Mouse (Mus musculus) adrenal gland, adult 8-10 months (tissue): ENCODE measurements at regions not wholly inside any gene's neighbourhood (a gene's known extent, or its start where the extent isn't known, plus 50 kb on each side); places are given as distances from the start of the nearest gene placed in this dataset.

Experiments
- DNase-seq: peaks from one replicate; pipeline ENCODE4 v3.0.0; 2022

- DNase-seq, result no peak
Measured at GRCm38 (mm10) chr13:26594313-26594712, 175.7 kb downstream of the Hdgfl1 start.

DNA sequence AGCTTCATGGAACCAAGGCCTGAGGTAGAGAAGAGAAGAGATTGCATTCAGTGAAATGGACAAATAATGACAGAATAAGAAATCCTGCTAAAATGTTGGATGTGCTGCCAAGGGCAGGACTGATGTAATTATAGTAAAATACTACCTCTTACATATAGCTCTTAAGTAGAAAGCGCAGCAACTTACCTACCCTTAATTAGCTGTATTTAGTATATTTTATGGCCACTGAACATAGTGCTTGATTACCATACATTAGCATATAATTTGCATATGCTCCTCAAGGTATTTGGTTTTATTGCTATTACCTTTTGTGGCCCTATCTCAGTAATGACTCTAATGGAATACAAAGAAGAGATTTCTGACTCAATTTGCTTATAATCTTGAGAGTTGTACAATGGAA lies 176.2 kb downstream of the Hdgfl1 start:
- no peak for DNase-seq

GRCm38 (mm10) chr13:26575890-26576543 lies 193.9 kb downstream of the Hdgfl1 start:
- no peak for DNase-seq

DNA sequence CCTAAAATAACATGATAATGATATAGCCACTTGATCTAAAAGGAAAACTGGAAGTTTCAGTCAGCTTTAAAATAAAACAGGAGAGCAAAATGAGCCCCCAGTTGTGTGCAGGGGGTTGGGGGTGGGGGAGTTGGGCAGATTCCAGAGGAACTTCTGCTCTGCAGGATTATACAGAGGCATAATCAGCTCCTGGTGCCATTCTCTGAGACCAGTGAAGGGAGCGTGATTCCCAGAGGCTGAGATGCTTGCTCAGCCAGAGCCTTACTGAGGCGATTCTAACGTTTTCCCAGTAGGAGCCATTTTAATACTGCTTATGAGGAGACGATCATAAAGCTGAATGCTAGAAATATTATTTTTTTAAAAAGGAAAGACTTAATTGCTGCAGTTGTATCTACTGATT lies 200.5 kb downstream of the Hdgfl1 start:
- DNase-seq, result no peak

GRCm38 (mm10) chr13:26564941-26565862 lies 204.8 kb downstream of the Hdgfl1 start:
- no peak for DNase-seq

GRCm38 (mm10) chr13:26558366-26558765 lies 211.6 kb downstream of the Hdgfl1 start:
- no peak for DNase-seq

DNA sequence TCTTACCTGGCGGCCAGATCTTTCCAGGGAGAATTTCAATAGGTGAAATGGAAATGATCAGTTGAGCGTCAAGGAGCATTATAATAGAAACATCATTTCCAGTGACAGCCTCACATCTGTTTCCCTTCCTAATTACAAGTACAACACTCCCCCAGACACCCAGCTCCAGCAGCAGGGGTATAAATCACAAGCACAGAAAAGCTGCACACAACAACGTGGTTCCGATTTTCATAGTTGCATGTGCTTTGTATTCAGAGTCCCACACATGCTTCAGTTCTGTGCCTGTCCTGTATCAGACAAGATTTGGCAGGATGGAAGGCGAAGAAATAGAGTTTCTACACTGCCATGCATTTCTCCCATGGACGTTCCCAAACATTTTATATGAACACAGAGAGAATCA lies 215.7 kb downstream of the Hdgfl1 start:
- no peak for DNase-seq

GRCm38 (mm10) chr13:26552122-26552521 lies 217.8 kb downstream of the Hdgfl1 start:
- DNase-seq, result no peak

DNA sequence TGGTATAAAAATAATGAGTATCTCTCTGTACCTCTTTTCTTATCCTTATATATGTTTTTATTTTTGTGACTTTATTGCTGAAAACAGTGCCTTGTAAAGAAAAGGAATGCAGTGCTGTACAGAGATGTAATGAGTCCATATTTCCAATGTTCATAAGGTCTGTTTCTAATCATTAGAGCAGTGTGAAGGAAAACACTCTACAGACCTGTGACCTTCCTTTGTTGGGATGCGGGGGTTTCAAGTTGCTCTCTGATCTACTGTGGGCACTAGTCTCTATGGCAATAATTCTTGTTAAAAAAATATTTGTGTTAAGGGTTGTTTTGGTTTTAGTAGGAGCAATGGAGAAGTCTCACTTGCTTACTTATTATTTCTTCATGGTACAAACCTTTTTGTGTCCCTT lies 231.0 kb downstream of the Hdgfl1 start:
- no peak for DNase-seq

DNA sequence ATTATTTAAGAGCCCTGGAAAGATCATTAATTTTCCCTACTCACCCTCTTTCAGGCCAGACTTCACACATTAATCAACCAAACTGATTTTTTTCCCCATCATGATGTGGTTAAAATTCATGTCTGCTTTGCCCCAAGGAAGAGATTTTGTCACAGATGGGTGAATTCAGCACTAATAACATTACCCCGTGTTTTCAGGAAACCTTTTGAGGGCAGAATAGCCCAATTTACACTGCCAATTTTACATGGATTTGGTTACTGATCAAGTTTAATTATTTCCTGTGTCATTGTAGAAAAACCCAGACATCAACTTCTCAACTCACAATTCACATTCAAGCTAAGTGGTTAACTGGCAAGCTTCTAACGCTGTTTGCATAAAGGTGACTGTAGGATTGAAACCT lies 233.4 kb downstream of the Hdgfl1 start:
- no peak for DNase-seq

GRCm38 (mm10) chr13:26532761-26533160 lies 237.2 kb downstream of the Hdgfl1 start:
- no peak for DNase-seq

DNA sequence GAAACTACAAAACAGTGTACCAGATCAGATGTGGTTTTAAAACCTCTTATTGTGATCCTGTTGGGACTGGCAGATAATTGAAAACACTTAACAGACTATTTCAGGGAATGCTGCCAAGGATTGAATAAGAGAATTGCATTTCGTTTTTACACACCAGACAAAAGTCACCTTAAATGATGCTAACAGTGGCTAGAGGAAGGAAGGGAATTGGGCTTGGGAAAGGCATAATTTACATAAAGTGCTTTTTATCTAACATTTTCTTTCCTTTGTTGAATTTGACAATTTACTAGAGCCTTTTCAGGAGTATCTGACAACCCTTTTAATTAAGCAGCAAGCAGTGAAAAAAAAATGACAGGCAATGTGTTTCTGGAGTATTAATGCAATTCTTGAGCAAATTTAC lies 250.9 kb downstream of the Hdgfl1 start:
- DNase-seq, result no peak

DNA sequence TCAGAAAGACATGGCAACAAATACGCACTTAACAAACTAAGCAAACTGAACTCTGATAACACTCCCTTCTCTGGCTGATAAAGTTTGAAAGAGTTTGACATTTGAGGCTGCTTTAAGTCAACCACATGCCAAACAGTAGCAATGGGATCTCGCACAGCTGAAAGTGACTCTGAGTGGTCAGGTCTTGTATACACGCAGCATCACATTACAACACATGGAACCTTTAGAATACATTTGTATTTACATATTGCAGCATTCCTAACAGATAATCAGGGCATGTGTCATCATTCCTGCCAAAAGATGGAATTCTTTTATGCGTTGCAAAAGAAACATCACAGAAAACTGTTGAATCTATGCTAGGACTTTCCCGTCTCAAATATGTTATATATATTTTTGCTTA lies 251.5 kb downstream of the Hdgfl1 start:
- DNase-seq, result no peak

- DNase-seq, result no peak
Measured at GRCm38 (mm10) chr13:26517646-26518045, 252.3 kb downstream of the Hdgfl1 start.

DNA sequence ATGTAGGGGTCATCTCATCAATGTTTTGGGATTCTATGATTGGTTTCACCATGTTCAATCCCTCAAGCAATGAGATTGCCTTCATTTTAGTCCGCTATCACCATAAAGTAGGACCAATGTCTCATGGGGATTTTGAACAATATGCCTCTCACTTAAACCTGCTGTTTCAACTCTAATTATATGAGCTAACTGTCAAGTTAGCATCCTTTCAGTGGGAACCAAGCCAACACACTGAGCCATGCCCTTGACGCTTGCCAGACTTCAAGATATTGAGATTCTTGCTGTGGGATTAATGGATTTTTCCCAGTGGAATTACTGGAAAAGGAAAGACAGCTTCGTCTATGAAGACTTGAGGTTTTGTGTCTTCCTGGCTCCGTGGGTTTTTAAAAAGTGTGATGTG lies 259.5 kb downstream of the Hdgfl1 start:
- no peak for DNase-seq

- no peak for DNase-seq
Measured at GRCm38 (mm10) chr13:26509841-26510240, 260.1 kb downstream of the Hdgfl1 start.

GRCm38 (mm10) chr13:26503744-26504143 lies 266.2 kb downstream of the Hdgfl1 start:
- DNase-seq, result no peak

GRCm38 (mm10) chr13:26497086-26497485 lies 272.9 kb downstream of the Hdgfl1 start:
- no peak for DNase-seq

GRCm38 (mm10) chr13:26495871-26496270 lies 274.1 kb downstream of the Hdgfl1 start:
- DNase-seq, result no peak

DNA sequence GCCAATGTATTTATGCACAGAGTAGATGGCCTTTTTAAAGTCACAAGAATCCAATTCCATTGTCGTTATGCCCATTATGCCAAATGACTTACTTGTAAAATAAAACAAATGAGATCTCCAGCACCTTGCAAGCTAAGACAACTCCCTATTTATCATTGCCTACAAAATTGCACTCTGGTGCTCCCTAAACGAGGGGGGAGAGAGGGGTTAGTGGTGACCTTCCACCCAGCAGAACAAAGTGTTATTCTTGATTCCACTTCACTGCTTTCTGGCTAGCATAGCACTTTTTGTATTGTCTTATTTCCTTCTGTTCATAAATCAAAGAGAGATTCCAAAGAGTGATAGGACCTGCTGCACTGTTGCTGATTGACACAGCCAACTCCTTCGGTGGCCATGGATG lies 300.6 kb downstream of the Hdgfl1 start:
- no peak for DNase-seq

DNA sequence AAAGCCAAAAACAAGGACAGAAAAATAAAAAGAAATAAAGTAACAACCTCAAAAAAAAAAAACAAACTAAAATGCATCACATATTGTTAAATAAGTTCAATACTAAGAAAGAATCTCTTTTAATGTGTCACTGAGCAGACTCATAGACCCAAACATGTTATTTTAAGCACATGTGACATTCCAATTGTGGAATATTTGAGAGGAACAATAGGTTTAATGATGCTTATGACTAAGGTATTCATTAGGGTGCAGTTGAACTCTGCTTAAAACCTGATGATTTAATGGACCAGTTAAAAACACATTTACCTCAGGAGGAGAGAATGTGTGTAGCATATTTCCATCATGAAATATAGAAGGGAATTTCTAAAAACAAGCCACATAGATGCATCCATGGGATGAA lies 302.4 kb downstream of the Hdgfl1 start:
- DNase-seq, result no peak

GRCm38 (mm10) chr13:26464523-26464922 lies 305.4 kb downstream of the Hdgfl1 start:
- no peak for DNase-seq

- DNase-seq, result no peak
Measured at GRCm38 (mm10) chr13:26464096-26464495, 305.9 kb downstream of the Hdgfl1 start.
